Mouse (Mus musculus): ENCODE results near the gene Qrich2.
"Not testable (repeated sequence)": the region's sequence is repeated elsewhere in the genome, so short reads cannot be mapped to it uniquely, and the experiment has no call there.

Gene Qrich2

GRCm38 (mm10) chr11:116428872-116429859, 36.9 kb downstream of the Qrich2 start:
- no peak for DNase-seq

GRCm38 (mm10) chr11:116426852-116427575, 39.0 kb downstream of the Qrich2 start:
- DNase-seq, result no peak

GRCm38 (mm10) chr11:116426328-116426727, 39.7 kb downstream of the Qrich2 start:
- DNase-seq, result not testable (repeated sequence)

GRCm38 (mm10) chr11:116424621-116425407, 41.2 kb downstream of the Qrich2 start:
- no peak for DNase-seq

- no peak for DNase-seq
Measured at GRCm38 (mm10) chr11:116423782-116424620, 42.0 kb downstream of the Qrich2 start.

- no peak for DNase-seq
Measured at GRCm38 (mm10) chr11:116423214-116423613, 42.8 kb downstream of the Qrich2 start.

- DNase-seq, result no peak
Measured at GRCm38 (mm10) chr11:116422562-116422961, 43.5 kb downstream of the Qrich2 start.

GRCm38 (mm10) chr11:116421102-116421501, 44.9 kb downstream of the Qrich2 start:
- DNase-seq, result no peak

- no peak for DNase-seq
Measured at GRCm38 (mm10) chr11:116418841-116419462, 47.1 kb downstream of the Qrich2 start.

- no peak for DNase-seq
Measured at GRCm38 (mm10) chr11:116418194-116418840, 47.7 kb downstream of the Qrich2 start.

- no peak for DNase-seq
Measured at GRCm38 (mm10) chr11:116417054-116417453, 49.0 kb downstream of the Qrich2 start.

- DNase-seq, result no peak
Measured at GRCm38 (mm10) chr11:116416196-116416943, 49.7 kb downstream of the Qrich2 start.

GRCm38 (mm10) chr11:116413631-116414022, 52.4 kb downstream of the Qrich2 start:
- DNase-seq, result no peak

- peak in 1 of 2 experiments; percentile 54 for DNase-seq
Measured at GRCm38 (mm10) chr11:116412904-116413630, 53.0 kb downstream of the Qrich2 start, which contains the start of gene Rnf157. Gene Rnf157, minus strand, starts transcription at chr11:116413032.

GRCm38 (mm10) chr11:116412028-116412827, 53.8 kb downstream of the Qrich2 start:
- no peak for DNase-seq

GRCm38 (mm10) chr11:116411582-116411981, 54.5 kb downstream of the Qrich2 start:
- DNase-seq, result no peak

- not testable (repeated sequence) for DNase-seq
Measured at GRCm38 (mm10) chr11:116410415-116410814, 55.6 kb downstream of the Qrich2 start.

GRCm38 (mm10) chr11:116409008-116409407, 57.0 kb downstream of the Qrich2 start:
- DNase-seq, result no peak

Data from kidney, adult 8-10 months (tissue).